Mouse (Mus musculus) C2C12 (cell line): ENCODE results near the gene Actg2.

Experiments used
- CTCF ChIP-seq: IDR thresholded peaks from one replicate; pipeline ENCODE4 v1.5.1; 2011; ENCODE audit not compliant: control insufficient read depth, insufficient read depth, insufficient read length
- MAX ChIP-seq: IDR thresholded peaks from one replicate; pipeline ENCODE4 v1.6.1; 2011; ENCODE audit warnings: mild to moderate bottlenecking, control low read depth
- USF1 ChIP-seq: IDR thresholded peaks from one replicate; pipeline ENCODE4 v1.6.1; 2011; ENCODE audit warnings: low read depth, mild to moderate bottlenecking, control low read depth, moderate library complexity

DNA sequence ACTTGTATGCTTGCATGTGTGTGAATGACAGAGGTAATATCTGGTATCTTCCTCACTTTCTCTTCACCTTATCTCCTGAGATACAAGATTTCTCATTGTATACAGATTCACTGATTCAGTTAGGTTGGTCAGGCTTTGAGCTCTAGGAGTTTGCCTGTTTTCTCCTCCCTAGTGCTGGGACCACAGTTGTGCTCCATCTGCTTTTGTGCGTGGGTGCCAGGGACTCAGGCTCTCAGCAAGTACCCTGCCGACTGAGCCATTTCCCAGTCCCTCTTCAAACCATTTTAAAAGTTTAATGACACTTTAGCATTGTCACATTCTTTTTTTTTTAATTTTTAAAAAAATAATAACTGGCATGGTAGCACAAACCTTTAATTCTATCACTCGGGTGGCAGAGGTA is 20.9 kb downstream of the Actg2 start:
- TF ChIP-seq CTCF, result no peak
- no peak for TF ChIP-seq MAX
- TF ChIP-seq USF1, result no peak
